Mouse (Mus musculus) lung, postnatal 0 days (tissue): Measurements from ENCODE around the gene Polr3f.

Experiments used
- CTCF ChIP-seq: IDR thresholded peaks from 2 replicates; pipeline ENCODE4 v1.5.1; 2016; ENCODE audit warnings: antibody characterized with exemption, mild to moderate bottlenecking
- EP300 ChIP-seq: IDR thresholded peaks from 2 replicates; pipeline ENCODE4 v1.6.1; 2016; ENCODE audit warnings: antibody characterized with exemption, mild to moderate bottlenecking, control low read depth

DNA sequence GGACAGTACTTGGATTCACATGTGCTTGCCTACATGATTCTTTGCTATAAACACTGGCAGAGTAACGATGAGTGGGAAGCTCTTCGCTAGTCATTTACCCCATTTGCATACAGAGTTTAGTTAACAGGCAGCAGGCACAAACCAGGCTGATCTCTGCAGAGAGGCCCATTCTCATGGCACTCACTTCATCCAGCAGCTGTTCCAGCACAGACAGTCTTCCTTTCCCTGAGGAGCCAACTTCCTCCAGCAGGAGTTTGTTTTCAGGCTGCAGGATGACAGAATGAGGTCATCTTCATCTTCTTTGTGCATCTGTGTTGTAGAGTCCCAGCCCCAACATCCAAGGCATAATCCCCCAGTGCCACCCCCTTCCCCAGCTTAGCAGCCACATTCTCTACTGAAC lies 48.1 kb upstream of the Polr3f start:
- TF ChIP-seq CTCF (no peak), EP300 (no peak)
